ENCODE assay signal across 9 mouse cellular contexts in genomic region chr8:84946528-84947240, GRCm38 (mm10). TPM values are rescaled to one million over a fixed set of nuclear protein-coding genes. Genes with fewer than 3 reads are reported as not detected.
DNase-seq lines count a peak whose midpoint lies in the region; ATAC-seq and TF ChIP-seq lines count a peak whose summit lies in the region.
"Had no signal": no experiment of that assay in that cellular context is flagged by ENCODE, and none has a peak within 500 bp of the region (broad histone marks: within the 10 kb centered on the region; RNA-seq: fewer than 3 reads in every experiment).

Gene Rtbdn, plus strand, starts transcription at chr8:84946991.

- WGBS in hindbrain, embryonic 15.5 days = 5% methylated on average over 17 of the region's 17 CpGs
- WGBS in midbrain, postnatal 0 days = 5% methylated on average over 17 of the region's 17 CpGs

- peak; percentile 29 for TF ChIP-seq CTCF in left cerebral cortex, adult 2 months (IDR thresholded peaks at IDR 0.05)
- TF ChIP-seq CTCF in midbrain, postnatal 0 days (IDR thresholded peaks at IDR 0.05) = peak; percentile 66

- DNase-seq in left cerebral cortex, adult 2 months (ENCODE audit: extremely low spot score in 1 of 2, low spot score in 2 of 2) = no peak
- DNase-seq in left cerebral cortex, postnatal 14 days (ENCODE audit: low spot score in 2 of 2) = no peak
- peak; percentile 82 for DNase-seq in cerebellum, adult 9-10 months
- DNase-seq in midbrain, postnatal 0 days (ENCODE audit: low spot score) = peak; percentile 57
- no peak for DNase-seq in ovary, postnatal 14 days (ENCODE audit: low spot score)
- DNase-seq in frontal cortex, postnatal 25 days (ENCODE audit: low spot score in 2 of 2) = no peak
- DNase-seq in thymus, postnatal 10 days (ENCODE audit: low spot score in 2 of 2) = no peak

- peaks cover 34% of the 10 kb centered on the region for H3K27me3 ChIP-seq in hindbrain, embryonic 15.5 days
- peaks cover 11% of the 10 kb centered on the region for H3K27me3 ChIP-seq in midbrain, postnatal 0 days (ENCODE audit: insufficient read depth, low read length)

- no peaks in the 10 kb centered on the region for H3K36me3 ChIP-seq in hindbrain, embryonic 15.5 days
- H3K36me3 ChIP-seq in midbrain, postnatal 0 days (ENCODE audit: insufficient read depth, low read length) = no peaks in the 10 kb centered on the region

- H3K27ac ChIP-seq in left cerebral cortex, adult 2 months = peak within 1 kb of the TSS; percentile 83; the same call in 1 of the 2 replicates
- peak within 1 kb of the TSS; percentile 85 for H3K27ac ChIP-seq in hindbrain, embryonic 15.5 days (replicated peaks)
- peak within 1 kb of the TSS; percentile 84 for H3K27ac ChIP-seq in midbrain, postnatal 0 days (ENCODE audit: low read depth, low read length)

- no peaks in the 10 kb centered on the region for H3K9me3 ChIP-seq in hindbrain, embryonic 15.5 days
- H3K9me3 ChIP-seq in midbrain, postnatal 0 days (ENCODE audit: low read length) = no peaks in the 10 kb centered on the region

- H3K4me2 ChIP-seq in hindbrain, embryonic 15.5 days = peak within 1 kb of the TSS; percentile 62
- H3K4me2 ChIP-seq in midbrain, postnatal 0 days (ENCODE audit: low read depth, low read length, poor library complexity, severe bottlenecking) = peak within 1 kb of the TSS; percentile 69

- intact Hi-C loops in left cerebral cortex, adult 2 months (cut with DNase I) = no loop called here
- intact Hi-C loops in left cerebral cortex, postnatal 14 days (cut with DNase I) = no loop called here

- peak; percentile 17; the same call in 1 of the 2 replicates for ATAC-seq in hindbrain, embryonic 15.5 days (ENCODE audit: low FRiP score, low read depth)
- ATAC-seq in midbrain, postnatal 0 days (ENCODE audit: low FRiP score) = peak; percentile 24

- peaks cover 34% of the 10 kb centered on the region for H3K4me1 ChIP-seq in hindbrain, embryonic 15.5 days (replicated peaks)
- H3K4me1 ChIP-seq in midbrain, postnatal 0 days (ENCODE audit: insufficient read depth, low read length) = no peaks in the 10 kb centered on the region; the same call in 1 of the 2 replicates

- peak within 1 kb of the TSS; percentile 79 for H3K9ac ChIP-seq in hindbrain, embryonic 15.5 days
- peak within 1 kb of the TSS; percentile 83 for H3K9ac ChIP-seq in midbrain, postnatal 0 days (replicated peaks; ENCODE audit: low read length, poor library complexity, severe bottlenecking)

- H3K4me3 ChIP-seq in left cerebral cortex, adult 2 months = peak within 1 kb of the TSS; percentile 71
- H3K4me3 ChIP-seq in hindbrain, embryonic 15.5 days = peak within 1 kb of the TSS; percentile 64
- H3K4me3 ChIP-seq in midbrain, postnatal 0 days (ENCODE audit: low read depth, low read length) = peak within 1 kb of the TSS; percentile 77

RNA-seq across cellular contexts. Expression of gene Rtbdn, which starts in this region (rescaled TPM):
- total RNA-seq in left cerebral cortex, adult 2 months (2021) = 1 to 10 TPM; 1.1 to 1.2 TPM
- 1 to 10 TPM; 1.6 to 2.1 TPM for total RNA-seq in left cerebral cortex, postnatal 14 days (2021)
- polyA plus RNA-seq in hindbrain, embryonic 15.5 days (2015; fragmentation: Nextera tagmentation; extraction: Ambion mirVana) = 2.8 and 3.5 TPM in 2 replicates
- 4.5 and 6.2 TPM in 2 replicates for total RNA-seq in midbrain, postnatal 0 days (2014; rRNA removed)
- polyA plus RNA-seq in midbrain, postnatal 0 days (2015; fragmentation: Nextera tagmentation; extraction: Ambion mirVana) = 4.8 and 5.3 TPM in 2 replicates
- total RNA-seq: neutrophil, adult 5-6 weeks had no signal

Comparison
In these comparisons a context has a peak if more than half of its experiments do, and no peak if none do; other contexts are left out.
1. DNase-seq: peak in cerebellum, adult 9-10 months (single experiment) and midbrain, postnatal 0 days (single experiment); none in left cerebral cortex, adult 2 months (0 of 2), left cerebral cortex, postnatal 14 days (0 of 2), ovary, postnatal 14 days (single experiment), frontal cortex, postnatal 25 days (0 of 2) and thymus, postnatal 10 days (0 of 2).
2. Peak in every context shown above with its lines, with median percentiles within 50 percentile points of each other: H3K27ac ChIP-seq and H3K4me3 ChIP-seq.